Mouse (Mus musculus): ENCODE measurements around the gene P4hb. TPM values are rescaled to one million over a fixed set of nuclear protein-coding genes. Genes with fewer than 3 reads are reported as not detected.

P4hb gene
- polyA plus RNA-seq, 1 experiment from 2014 or later = 492 TPM

DNA sequence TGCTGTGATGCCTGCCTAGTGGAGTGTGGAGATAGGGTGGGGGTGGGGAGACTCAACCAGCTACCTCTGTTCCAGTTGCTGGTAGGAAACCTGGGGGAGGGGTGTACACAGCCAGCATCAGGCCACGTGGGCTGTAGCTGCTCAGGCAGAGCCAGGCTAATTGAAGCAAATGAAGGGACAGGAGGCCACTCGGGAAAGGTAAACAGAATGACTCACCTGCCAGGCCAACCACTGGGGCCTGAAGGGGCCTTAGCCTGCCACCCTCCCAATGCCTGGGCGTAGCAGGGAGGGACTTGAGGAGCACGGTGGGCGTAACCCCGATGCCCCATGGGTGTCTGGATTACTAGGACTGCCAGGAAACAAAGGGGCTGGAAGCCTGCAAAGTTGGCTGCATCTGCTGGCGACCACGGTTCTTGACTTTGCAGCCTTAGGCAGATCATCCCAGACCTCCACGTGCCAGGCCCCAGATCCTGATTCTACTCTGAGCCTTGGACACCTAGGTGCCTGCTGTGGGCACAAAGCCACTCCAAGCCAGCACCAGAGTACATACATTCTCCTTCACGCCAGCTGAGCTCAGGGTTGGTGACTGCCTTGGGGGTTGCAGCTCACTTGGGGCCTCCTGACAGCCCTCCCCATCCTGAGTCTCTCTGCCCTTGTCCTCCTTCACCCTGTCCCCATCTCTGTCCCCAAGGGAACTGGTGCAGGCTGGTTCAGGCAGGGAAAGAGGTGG lies 33.6 kb downstream of the P4hb start:
- ATAC-seq (ENCODE audit: low FRiP score) = peak; percentile 70
- H3K27me3 ChIP-seq (ENCODE audit: control insufficient read depth, insufficient read depth, low read length) = no peaks in the 10 kb centered on the region
- no peaks in the 10 kb centered on the region for H3K9me3 ChIP-seq (ENCODE audit: control insufficient read depth, low read length)
- 17% methylated on average over 10 of the region's 10 CpGs for WGBS
- no peak overlapping the region for H3K4me2 ChIP-seq
- peaks cover 14% of the 10 kb centered on the region for H3K4me1 ChIP-seq (ENCODE audit: control insufficient read depth, insufficient read depth, low read length)
- H3K27ac ChIP-seq (ENCODE audit: low read depth, low read length) = peak overlapping the region; percentile 28
- peak; percentile 90 for DNase-seq (ENCODE audit: low spot score, missing footprints)
- peak overlapping the region; percentile 20; the same call in 1 of the 2 replicates for H3K9ac ChIP-seq (ENCODE audit: low read length)
- peaks cover 12% of the 10 kb centered on the region for H3K36me3 ChIP-seq (ENCODE audit: control insufficient read depth, insufficient read depth, low read length)
- no peak overlapping the region for H3K4me3 ChIP-seq (ENCODE audit: low read depth, low read length)

DNA sequence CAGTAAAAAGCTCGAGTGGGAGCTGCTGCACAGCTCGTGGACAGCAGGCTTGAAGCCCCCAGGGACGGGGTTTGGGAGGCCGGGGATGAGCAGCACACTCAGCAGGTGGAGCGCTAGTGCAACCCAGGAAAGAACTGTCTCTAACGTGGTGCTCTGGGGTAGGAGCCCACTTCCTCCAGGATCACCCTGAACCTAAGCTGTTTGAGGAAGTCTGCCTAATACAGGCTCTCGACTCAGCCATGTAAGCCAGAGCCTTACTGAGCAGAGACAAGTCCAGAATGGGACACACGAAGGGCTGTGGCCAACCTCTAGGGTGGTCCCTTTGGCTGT lies 34.1 kb downstream of the P4hb start:
- Histone ChIP-seq H3K27ac (ENCODE audit: low read depth, low read length) (0 out of 2 replicates have a peak overlapping the region, but pooled peaks have one; percentile 16), H3K4me1 (ENCODE audit: control insufficient read depth, insufficient read depth, low read length) (peaks cover 14% of the 10 kb centered on the region), H3K9me3 (ENCODE audit: control insufficient read depth, low read length) (no peaks in the 10 kb centered on the region), H3K9ac (ENCODE audit: low read length) (no peak overlapping the region), H3K4me3 (ENCODE audit: low read depth, low read length) (no peak overlapping the region), H3K4me2 (no peak overlapping the region), H3K36me3 (ENCODE audit: control insufficient read depth, insufficient read depth, low read length) (peaks cover 9% of the 10 kb centered on the region), H3K27me3 (ENCODE audit: control insufficient read depth, insufficient read depth, low read length) (no peaks in the 10 kb centered on the region)
- ATAC-seq (ENCODE audit: low FRiP score) (no peak), DNase-seq (ENCODE audit: low spot score, missing footprints) (no peak)
- WGBS = 52% methylated on average over 8 of the region's 8 CpGs

DNA sequence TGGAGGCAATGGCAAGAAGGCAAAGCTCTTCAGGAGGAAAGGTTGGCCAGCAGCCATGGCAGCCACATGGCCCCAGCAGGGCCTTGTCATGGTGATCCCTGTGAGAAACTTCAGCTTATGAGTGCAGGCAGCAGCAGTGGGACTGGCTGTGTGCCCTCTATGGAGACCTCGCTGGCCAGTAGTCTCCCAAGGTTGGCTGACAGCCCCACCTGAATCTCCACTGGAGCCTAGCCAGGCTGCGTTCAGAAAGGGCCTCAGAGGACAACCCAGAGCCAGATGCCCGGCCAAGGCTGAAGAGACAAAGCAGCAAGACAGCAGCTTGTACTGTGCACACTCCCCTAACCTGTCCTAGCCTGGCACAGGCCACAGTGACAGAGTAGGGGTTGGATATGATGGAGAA lies 34.6 kb downstream of the P4hb start:
- ATAC-seq (ENCODE audit: low FRiP score) (no peak), DNase-seq (ENCODE audit: low spot score, missing footprints) (no peak)

DNA sequence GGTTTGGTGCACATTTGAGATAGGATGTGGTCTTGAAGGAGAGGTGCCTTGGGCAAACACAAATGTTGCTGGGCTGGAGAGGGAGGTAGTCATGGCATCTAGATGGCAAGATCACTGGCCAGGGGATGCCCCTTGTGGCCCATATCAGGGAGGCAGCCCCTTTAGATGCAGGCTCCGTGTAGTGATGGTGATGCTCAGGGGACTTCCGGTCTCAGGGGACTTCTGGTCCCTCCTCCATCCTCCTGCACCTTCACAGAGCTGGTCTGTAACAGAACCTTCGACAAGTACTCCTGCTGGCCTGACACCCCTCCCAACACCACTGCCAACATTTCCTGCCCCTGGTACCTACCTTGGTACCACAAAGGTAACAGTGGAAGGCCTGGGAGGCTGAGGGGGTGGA lies 37.2 kb downstream of the P4hb start:
- 69% methylated on average over 3 of the region's 3 CpGs for WGBS
- DNase-seq (ENCODE audit: low spot score, missing footprints) = no peak
- no peaks in the 10 kb centered on the region for H3K36me3 ChIP-seq (ENCODE audit: control insufficient read depth, insufficient read depth, low read length)
- H3K27me3 ChIP-seq (ENCODE audit: control insufficient read depth, insufficient read depth, low read length) = peaks cover 17% of the 10 kb centered on the region
- H3K4me2 ChIP-seq = no peak overlapping the region
- peaks cover 14% of the 10 kb centered on the region for H3K4me1 ChIP-seq (ENCODE audit: control insufficient read depth, insufficient read depth, low read length)
- H3K4me3 ChIP-seq (ENCODE audit: low read depth, low read length) = no peak overlapping the region
- no peak for ATAC-seq (ENCODE audit: low FRiP score)
- H3K9ac ChIP-seq (ENCODE audit: low read length) = no peak overlapping the region
- no peak overlapping the region for H3K27ac ChIP-seq (ENCODE audit: low read depth, low read length)
- H3K9me3 ChIP-seq (ENCODE audit: control insufficient read depth, low read length) = no peaks in the 10 kb centered on the region

More for the DNA sequence above, 34.6 kb downstream of the P4hb start:
- H3K36me3 ChIP-seq (ENCODE audit: control insufficient read depth, insufficient read depth, low read length) = peaks cover 7% of the 10 kb centered on the region
- no peaks in the 10 kb centered on the region for H3K9me3 ChIP-seq (ENCODE audit: control insufficient read depth, low read length)
- WGBS = 82% methylated on average over 3 of the region's 3 CpGs
- peaks cover 14% of the 10 kb centered on the region for H3K4me1 ChIP-seq (ENCODE audit: control insufficient read depth, insufficient read depth, low read length)
- no peaks in the 10 kb centered on the region; the same call in 1 of the 2 replicates for H3K27me3 ChIP-seq (ENCODE audit: control insufficient read depth, insufficient read depth, low read length)
- H3K4me2 ChIP-seq = no peak overlapping the region
- no peak overlapping the region for H3K9ac ChIP-seq (ENCODE audit: low read length)
- H3K4me3 ChIP-seq (ENCODE audit: low read depth, low read length) = no peak overlapping the region
- H3K27ac ChIP-seq (ENCODE audit: low read depth, low read length) = no peak overlapping the region

DNA sequence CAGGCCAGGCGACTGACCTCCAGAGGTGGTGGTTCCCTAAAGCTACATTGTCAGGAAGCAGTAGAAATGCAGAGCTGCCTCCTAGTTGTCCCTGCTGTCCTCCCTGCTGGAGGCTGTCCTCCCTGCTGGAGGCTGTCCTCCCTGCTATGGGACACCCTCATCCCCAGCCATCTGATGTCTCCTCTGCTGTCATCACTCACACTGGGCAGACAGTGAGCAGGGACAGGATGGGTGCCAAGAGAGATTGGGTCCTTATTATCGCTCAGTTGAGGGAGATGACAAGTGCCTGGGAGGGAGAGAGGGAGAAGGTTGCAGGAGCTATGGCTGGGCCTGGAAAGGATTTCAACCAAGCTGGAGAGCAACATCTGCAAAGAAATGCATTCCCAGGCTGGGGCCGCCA lies 37.9 kb downstream of the P4hb start:
- Histone ChIP-seq H3K27ac (ENCODE audit: low read depth, low read length) (no peak overlapping the region), H3K9me3 (ENCODE audit: control insufficient read depth, low read length) (no peaks in the 10 kb centered on the region), H3K4me3 (ENCODE audit: low read depth, low read length) (no peak overlapping the region), H3K27me3 (ENCODE audit: control insufficient read depth, insufficient read depth, low read length) (peaks cover 23% of the 10 kb centered on the region), H3K36me3 (ENCODE audit: control insufficient read depth, insufficient read depth, low read length) (no peaks in the 10 kb centered on the region), H3K4me1 (ENCODE audit: control insufficient read depth, insufficient read depth, low read length) (peaks cover 14% of the 10 kb centered on the region), H3K9ac (ENCODE audit: low read length) (no peak overlapping the region), H3K4me2 (no peak overlapping the region)
- WGBS = 84% methylated on average over 3 of the region's 3 CpGs
- DNase-seq (ENCODE audit: low spot score, missing footprints) (no peak), ATAC-seq (ENCODE audit: low FRiP score) (no peak)

DNA sequence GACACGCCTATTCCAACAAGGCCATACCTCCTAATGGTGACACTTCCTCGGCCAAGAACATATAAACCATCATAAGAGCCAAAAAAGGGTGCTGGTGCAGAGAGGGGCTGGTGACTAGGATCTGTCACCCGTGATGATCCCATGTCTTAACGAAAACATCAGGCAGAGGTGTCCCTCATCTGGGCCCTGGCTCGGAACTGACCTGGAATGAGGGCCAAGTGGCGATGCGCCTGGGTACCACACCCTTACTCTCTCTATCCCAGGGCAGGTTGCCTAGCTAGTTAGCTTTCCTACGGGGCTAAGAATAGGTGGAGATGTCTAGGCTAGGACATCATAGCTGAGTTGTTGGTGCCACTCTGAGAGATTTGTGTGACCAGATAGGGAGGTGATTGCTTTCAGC lies 39.0 kb downstream of the P4hb start:
- Histone ChIP-seq H3K4me2 (no peak overlapping the region), H3K4me1 (ENCODE audit: control insufficient read depth, insufficient read depth, low read length) (peaks cover 3% of the 10 kb centered on the region; the same call in 1 of the 2 replicates), H3K4me3 (ENCODE audit: low read depth, low read length) (no peak overlapping the region), H3K27me3 (ENCODE audit: control insufficient read depth, insufficient read depth, low read length) (peaks cover 34% of the 10 kb centered on the region), H3K27ac (ENCODE audit: low read depth, low read length) (no peak overlapping the region), H3K36me3 (ENCODE audit: control insufficient read depth, insufficient read depth, low read length) (no peaks in the 10 kb centered on the region), H3K9ac (ENCODE audit: low read length) (no peak overlapping the region), H3K9me3 (ENCODE audit: control insufficient read depth, low read length) (no peaks in the 10 kb centered on the region)
- DNase-seq (ENCODE audit: low spot score, missing footprints) (no peak), ATAC-seq (ENCODE audit: low FRiP score) (no peak)
- 82% methylated on average over 8 of the region's 8 CpGs for WGBS

DNA sequence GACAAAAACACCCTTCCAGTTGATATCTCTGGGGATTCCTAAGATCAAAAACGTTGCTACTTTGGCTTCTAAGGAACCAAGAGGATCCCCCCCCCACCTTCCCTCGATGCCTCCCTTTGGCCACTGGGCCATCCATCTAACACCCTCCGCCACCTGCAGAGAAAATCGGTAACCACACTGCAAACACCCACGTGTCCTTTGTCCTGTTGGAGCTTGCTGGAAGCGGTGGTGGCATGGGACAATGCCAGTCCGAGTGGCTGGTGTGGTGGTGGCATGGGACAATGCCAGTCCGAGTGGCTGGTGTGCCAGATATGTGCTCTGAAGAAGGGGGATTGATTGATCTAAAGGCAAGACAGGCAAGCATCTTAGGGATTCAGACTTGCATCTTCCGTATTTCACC lies 41.4 kb downstream of the P4hb start:
- Histone ChIP-seq H3K4me1 (ENCODE audit: control insufficient read depth, insufficient read depth, low read length) (no peaks in the 10 kb centered on the region), H3K36me3 (ENCODE audit: control insufficient read depth, insufficient read depth, low read length) (no peaks in the 10 kb centered on the region), H3K4me2 (no peak overlapping the region), H3K9me3 (ENCODE audit: control insufficient read depth, low read length) (no peaks in the 10 kb centered on the region), H3K4me3 (ENCODE audit: low read depth, low read length) (no peak overlapping the region), H3K27ac (ENCODE audit: low read depth, low read length) (no peak overlapping the region), H3K9ac (ENCODE audit: low read length) (no peak overlapping the region), H3K27me3 (ENCODE audit: control insufficient read depth, insufficient read depth, low read length) (peaks cover 43% of the 10 kb centered on the region)
- DNase-seq (ENCODE audit: low spot score, missing footprints) (no peak), ATAC-seq (ENCODE audit: low FRiP score) (no peak)
- whole genome bisulfite sequencing = 36% methylated on average over 9 of the region's 9 CpGs

DNA sequence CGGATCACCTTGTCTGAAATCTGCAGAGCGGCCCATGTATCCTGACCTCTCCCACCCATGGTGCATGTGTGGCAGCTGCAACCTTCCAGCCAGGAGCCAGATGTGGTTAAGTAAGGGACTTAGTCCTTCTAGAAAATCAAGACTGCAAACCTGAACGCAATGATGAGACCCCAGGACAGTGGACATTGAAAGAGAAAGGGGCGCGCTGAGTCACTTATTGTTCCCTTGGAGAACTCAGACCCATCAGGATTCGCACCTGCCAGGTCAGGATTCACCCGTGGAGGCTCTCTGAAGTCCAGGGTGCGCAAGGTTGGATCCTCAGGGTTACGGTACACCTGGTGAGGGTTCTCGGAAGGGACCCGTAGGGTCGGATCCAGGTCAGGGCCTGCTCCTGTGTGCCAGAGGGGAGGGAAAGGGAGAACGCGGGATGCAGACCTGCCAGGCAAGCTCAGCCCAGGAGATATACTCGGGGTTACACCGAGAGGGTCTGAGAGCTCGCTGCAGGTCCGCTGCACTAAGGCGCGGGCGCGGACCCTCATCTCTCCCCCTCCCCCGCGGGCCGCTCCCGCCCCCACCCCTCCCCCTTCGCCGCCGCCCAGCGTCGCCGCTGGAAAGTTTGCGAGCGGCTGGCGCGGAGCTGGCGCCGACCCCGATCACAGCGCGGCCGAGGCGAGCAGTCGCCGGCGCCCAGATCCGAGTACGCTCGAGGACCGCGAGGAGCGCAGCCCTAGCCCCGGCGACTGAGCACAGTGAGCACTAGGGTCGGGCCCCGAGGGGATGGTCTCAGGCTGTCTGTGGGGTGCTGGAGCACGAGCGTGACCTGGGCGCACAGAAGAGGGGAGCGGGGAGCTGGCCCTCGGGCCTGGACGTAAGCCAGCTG lies 42.7 kb downstream of the P4hb start, which contains the start of gene Gcgr:
Gene Gcgr, plus strand, starts transcription at position 615 of the 880 bp plus-strand sequence.
- ATAC-seq (ENCODE audit: low FRiP score) (peak; percentile 35; the same call in 1 of the 2 replicates), DNase-seq (ENCODE audit: low spot score, missing footprints) (peak; percentile 93)
- Histone ChIP-seq H3K4me3 (ENCODE audit: low read depth, low read length) (peak within 1 kb of the TSS; percentile 32), H3K27me3 (ENCODE audit: control insufficient read depth, insufficient read depth, low read length) (peaks cover 43% of the 10 kb centered on the region), H3K36me3 (ENCODE audit: control insufficient read depth, insufficient read depth, low read length) (no peaks in the 10 kb centered on the region), H3K9ac (ENCODE audit: low read length) (peak within 1 kb of the TSS; percentile 52), H3K27ac (ENCODE audit: low read depth, low read length) (no peak within 1 kb of the TSS), H3K4me2 (peak within 1 kb of the TSS; percentile 50), H3K4me1 (ENCODE audit: control insufficient read depth, insufficient read depth, low read length) (no peaks in the 10 kb centered on the region), H3K9me3 (ENCODE audit: control insufficient read depth, low read length) (no peaks in the 10 kb centered on the region)
- whole genome bisulfite sequencing = 8% methylated on average over 56 of the region's 62 CpGs

DNA sequence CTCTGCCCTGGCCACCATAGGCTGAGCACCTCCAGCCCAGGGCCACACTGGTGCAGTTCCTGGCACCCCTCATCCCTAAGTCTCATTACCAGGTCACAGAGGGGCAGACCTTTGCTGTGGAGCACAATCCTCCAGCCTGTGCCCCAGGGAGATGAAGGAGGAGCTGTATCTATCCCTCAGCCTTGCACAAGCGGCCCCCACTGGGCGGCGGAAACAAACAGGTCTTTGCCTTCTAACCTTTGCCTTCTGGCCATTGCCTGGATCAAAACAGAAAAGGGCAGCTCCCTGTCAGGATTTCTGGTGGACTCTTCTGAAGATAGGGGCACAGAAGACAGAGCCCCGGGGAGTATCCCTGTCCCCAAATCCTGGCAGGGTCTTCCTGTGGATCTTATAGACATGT lies 44.1 kb downstream of the P4hb start:
- DNase-seq (ENCODE audit: low spot score, missing footprints) = no peak
- ATAC-seq (ENCODE audit: low FRiP score) = no peak
- WGBS = 41% methylated on average over 4 of the region's 4 CpGs
- H3K27ac ChIP-seq (ENCODE audit: low read depth, low read length) = no peak overlapping the region
- peaks cover 43% of the 10 kb centered on the region for H3K27me3 ChIP-seq (ENCODE audit: control insufficient read depth, insufficient read depth, low read length)
- no peaks in the 10 kb centered on the region for H3K9me3 ChIP-seq (ENCODE audit: control insufficient read depth, low read length)
- H3K4me3 ChIP-seq (ENCODE audit: low read depth, low read length) = no peak overlapping the region
- no peaks in the 10 kb centered on the region for H3K4me1 ChIP-seq (ENCODE audit: control insufficient read depth, insufficient read depth, low read length)
- no peaks in the 10 kb centered on the region for H3K36me3 ChIP-seq (ENCODE audit: control insufficient read depth, insufficient read depth, low read length)
- H3K4me2 ChIP-seq = no peak overlapping the region
- no peak overlapping the region for H3K9ac ChIP-seq (ENCODE audit: low read length)
